Mouse (Mus musculus) G1E (cell line): ENCODE measurements around the gene Pde2a.

Source experiments
- CTCF ChIP-seq: IDR thresholded peaks from 2 replicates; pipeline ENCODE4 v1.5.1; 2012; ENCODE audit warnings: low read depth, low read length, inconsistent platforms, mixed read lengths
- GATA1 ChIP-seq: IDR thresholded peaks from 2 replicates; pipeline ENCODE4 v1.6.1; 2012; ENCODE audit warnings: borderline replicate concordance, low read length, inconsistent platforms, mixed read lengths

GRCm38 (mm10) chr7:101547651-101548050 is 126.2 kb downstream of the Pde2a start:
- TF ChIP-seq CTCF (no peak), GATA1 (no peak)
